Mouse (Mus musculus): Measurements from ENCODE around the gene Arhgap15.

The Arhgap15 gene

GRCm38 (mm10) chr2:44111276-44111675 lies 362.7 kb downstream of the Arhgap15 start:
- DNase-seq (ENCODE audit: low spot score in 2 of 2) = no peak

GRCm38 (mm10) chr2:44112990-44113798 lies 364.6 kb downstream of the Arhgap15 start:
- DNase-seq (ENCODE audit: low spot score in 2 of 2) = no peak

- DNase-seq (ENCODE audit: low spot score in 2 of 2) = no peak
Observed at GRCm38 (mm10) chr2:44114296-44114695, 365.7 kb downstream of the Arhgap15 start.

GRCm38 (mm10) chr2:44121162-44121561 lies 372.5 kb downstream of the Arhgap15 start:
- no peak for DNase-seq (ENCODE audit: low spot score in 2 of 2)

GRCm38 (mm10) chr2:44123246-44123645 lies 374.6 kb downstream of the Arhgap15 start:
- DNase-seq (ENCODE audit: low spot score in 2 of 2) = no peak

- no peak for DNase-seq (ENCODE audit: low spot score in 2 of 2)
Observed at GRCm38 (mm10) chr2:44124093-44124492, 375.5 kb downstream of the Arhgap15 start.

GRCm38 (mm10) chr2:44124683-44125082 lies 376.1 kb downstream of the Arhgap15 start:
- DNase-seq (ENCODE audit: low spot score in 2 of 2) = no peak

- no peak for DNase-seq (ENCODE audit: low spot score in 2 of 2)
Observed at GRCm38 (mm10) chr2:44126044-44126695, 377.5 kb downstream of the Arhgap15 start.

- DNase-seq (ENCODE audit: low spot score in 2 of 2) = no peak
Observed at GRCm38 (mm10) chr2:44129533-44129932, 380.9 kb downstream of the Arhgap15 start.

- peak; percentile 21 to 35 for DNase-seq (ENCODE audit: low spot score in 2 of 2)
Observed at GRCm38 (mm10) chr2:44131271-44131670, 382.6 kb downstream of the Arhgap15 start.

- no peak for DNase-seq (ENCODE audit: low spot score in 2 of 2)
Observed at GRCm38 (mm10) chr2:44134796-44135195, 386.2 kb downstream of the Arhgap15 start.

GRCm38 (mm10) chr2:44140455-44140854 lies 391.8 kb downstream of the Arhgap15 start:
- no peak for DNase-seq (ENCODE audit: low spot score in 2 of 2)

- no peak for DNase-seq (ENCODE audit: low spot score in 2 of 2)
Observed at GRCm38 (mm10) chr2:44142152-44142551, 393.5 kb downstream of the Arhgap15 start.

GRCm38 (mm10) chr2:44142611-44143010 lies 394.0 kb downstream of the Arhgap15 start:
- no peak for DNase-seq (ENCODE audit: low spot score in 2 of 2)

GRCm38 (mm10) chr2:44146124-44146981 lies 397.7 kb downstream of the Arhgap15 start:
- DNase-seq (ENCODE audit: low spot score in 2 of 2) = no peak

GRCm38 (mm10) chr2:44147486-44147885 lies 398.9 kb downstream of the Arhgap15 start:
- no peak for DNase-seq (ENCODE audit: low spot score in 2 of 2)

- DNase-seq (ENCODE audit: low spot score in 2 of 2) = no peak
Observed at GRCm38 (mm10) chr2:44147971-44148370, 399.3 kb downstream of the Arhgap15 start.

- DNase-seq (ENCODE audit: low spot score in 2 of 2) = no peak
Observed at GRCm38 (mm10) chr2:44148550-44149100, 400.0 kb downstream of the Arhgap15 start.

- no peak for DNase-seq (ENCODE audit: low spot score in 2 of 2)
Observed at GRCm38 (mm10) chr2:44152301-44152700, 403.7 kb downstream of the Arhgap15 start.

GRCm38 (mm10) chr2:44160358-44160757 lies 411.7 kb downstream of the Arhgap15 start:
- DNase-seq (ENCODE audit: low spot score in 2 of 2) = no peak

GRCm38 (mm10) chr2:44165789-44166188 lies 417.2 kb downstream of the Arhgap15 start:
- no peak for DNase-seq (ENCODE audit: low spot score in 2 of 2)

- DNase-seq (ENCODE audit: low spot score in 2 of 2) = no peak
Observed at GRCm38 (mm10) chr2:44166716-44167115, 418.1 kb downstream of the Arhgap15 start.
